Mouse (Mus musculus) midbrain, embryonic 14.5 days (tissue): ENCODE data around the gene Dab2ip. TPM values are rescaled to one million over a fixed set of nuclear protein-coding genes. Genes with fewer than 3 reads are reported as not detected.

Experiments
- ATAC-seq: fragments of 200-750 bp; cut with Nextera tagmentation; 2 replicates; pipeline ENCODE4 v1.8.0; 2017; ENCODE audit warnings: moderate number of reproducible peaks, moderate library complexity; ENCODE audit not compliant: low FRiP score, low TSS enrichment
- DNase-seq: peaks from one replicate; pipeline ENCODE4 v3.0.0-alpha.2; 2015
- H3K27ac ChIP-seq: fragments of 300-500 bp; sonication (generic); replicated peaks from 2 replicates; pipeline ENCODE4 v1.5.1; 2014; ENCODE audit warnings: mild to moderate bottlenecking, low read depth, low read length, moderate library complexity
- H3K27me3 ChIP-seq: fragments of 300-500 bp; sonication (generic); 2 replicates; pipeline ENCODE4 v1.6.1; 2014; ENCODE audit warnings: low read length, control low read depth, mixed read lengths; ENCODE audit not compliant: control insufficient read depth, insufficient read depth
- H3K36me3 ChIP-seq: fragments of 300-500 bp; sonication (generic); 2 replicates; pipeline ENCODE4 v1.6.1; 2014; ENCODE audit warnings: low read length, control low read depth; ENCODE audit not compliant: control insufficient read depth, insufficient read depth
- H3K4me1 ChIP-seq: fragments of 300-500 bp; sonication (generic); 2 replicates; pipeline ENCODE4 v1.6.1; 2014; ENCODE audit warnings: mild to moderate bottlenecking, antibody characterized with exemption, low read length, control low read depth; ENCODE audit not compliant: control insufficient read depth, insufficient read depth
- H3K4me2 ChIP-seq: fragments of 300-500 bp; sonication (generic); 2 replicates; pipeline ENCODE4 v1.6.1; 2014; ENCODE audit warnings: mild to moderate bottlenecking, low read length, moderate library complexity
- H3K4me3 ChIP-seq: fragments of 300-500 bp; sonication (generic); replicated peaks from 2 replicates; pipeline ENCODE4 v1.5.1; 2014; ENCODE audit warnings: low read depth, low read length
- H3K9ac ChIP-seq: fragments of 300-500 bp; sonication (generic); replicated peaks from 2 replicates; pipeline ENCODE4 v1.6.1; 2014; ENCODE audit warnings: mild to moderate bottlenecking, low read length, moderate library complexity
- H3K9me3 ChIP-seq: fragments of 300-500 bp; sonication (generic); 2 replicates; pipeline ENCODE4 v1.6.1; 2016; ENCODE audit warnings: low read length, control low read depth, mixed read lengths; ENCODE audit not compliant: control insufficient read depth
- WGBS: fragments of 180-500 bp; shearing (Covaris S2); extraction: QIAGEN DNeasy Blood & Tissue Kit; methylation state at CpG from one replicate; pipeline ENCODE4 v1.1.7; 2014; 5-methylcytosine and 5-hydroxymethylcytosine counted together
- polyA plus RNA-seq: library from polyadenylated mRNA; unstranded; fragments of >200 nt; fragmentation: Nextera tagmentation; extraction: Ambion mirVana; gene quantifications from 2 replicates; pipeline ENCODE4 v1.2.1, GENCODE M21; 2014

The Dab2ip gene
- polyA plus RNA-seq, 1 experiment from 2014 or later, result 46.4 TPM

- no peaks in the 10 kb centered on the region for H3K36me3 ChIP-seq
- no peaks in the 10 kb centered on the region for H3K4me1 ChIP-seq
- no peaks in the 10 kb centered on the region for H3K27me3 ChIP-seq
- H3K27ac ChIP-seq, result no peak overlapping the region
- H3K9me3 ChIP-seq, result no peaks in the 10 kb centered on the region
- H3K4me3 ChIP-seq, result no peak overlapping the region
- DNase-seq (no peak), ATAC-seq (no peak)
- H3K4me2 ChIP-seq, result no peak overlapping the region
- WGBS, result 59% methylated on average over 5 of the region's 5 CpGs
- H3K9ac ChIP-seq, result no peak overlapping the region
These were observed 37.7 kb downstream of the Dab2ip start for GRCm38 (mm10) chr2:35595718-35596117.

GRCm38 (mm10) chr2:35596796-35597195 lies 38.7 kb downstream of the Dab2ip start:
- 70% methylated on average over 4 of the region's 4 CpGs for WGBS
- no peak for ATAC-seq
- Histone ChIP-seq H3K27me3 (no peaks in the 10 kb centered on the region), H3K4me3 (no peak overlapping the region), H3K4me1 (no peaks in the 10 kb centered on the region), H3K9me3 (no peaks in the 10 kb centered on the region), H3K36me3 (no peaks in the 10 kb centered on the region), H3K4me2 (no peak overlapping the region), H3K27ac (no peak overlapping the region), H3K9ac (no peak overlapping the region)
- no peak for DNase-seq

DNA sequence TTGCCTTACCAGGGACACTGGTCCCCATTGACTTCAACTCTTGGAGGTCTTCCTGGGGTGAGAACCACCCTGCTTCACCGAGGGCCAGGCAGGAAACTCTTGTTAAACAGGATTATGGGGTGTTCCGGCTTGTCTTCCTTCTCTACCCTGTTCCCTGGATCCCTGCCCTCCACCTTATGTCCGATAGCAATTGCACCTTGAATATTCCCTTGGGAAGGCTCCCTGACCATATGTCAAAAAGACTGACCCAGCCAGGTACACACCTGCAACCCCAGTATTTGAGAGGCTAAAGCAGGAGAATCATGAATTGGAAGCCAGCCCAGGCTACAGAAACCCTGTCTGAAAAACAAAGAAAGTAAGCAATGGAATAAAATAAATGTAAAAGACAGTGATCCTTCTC lies 40.8 kb downstream of the Dab2ip start:
- Histone ChIP-seq H3K4me1 (no peaks in the 10 kb centered on the region), H3K9me3 (no peaks in the 10 kb centered on the region), H3K27ac (no peak overlapping the region), H3K4me3 (no peak overlapping the region), H3K27me3 (0 out of 2 replicates have a peak, but pooled peaks cover 4% of the 10 kb centered on the region), H3K9ac (no peak overlapping the region), H3K36me3 (no peaks in the 10 kb centered on the region), H3K4me2 (no peak overlapping the region)
- no peak for DNase-seq
- 71% methylated on average over 3 of the region's 3 CpGs for WGBS
- ATAC-seq, result no peak

DNA sequence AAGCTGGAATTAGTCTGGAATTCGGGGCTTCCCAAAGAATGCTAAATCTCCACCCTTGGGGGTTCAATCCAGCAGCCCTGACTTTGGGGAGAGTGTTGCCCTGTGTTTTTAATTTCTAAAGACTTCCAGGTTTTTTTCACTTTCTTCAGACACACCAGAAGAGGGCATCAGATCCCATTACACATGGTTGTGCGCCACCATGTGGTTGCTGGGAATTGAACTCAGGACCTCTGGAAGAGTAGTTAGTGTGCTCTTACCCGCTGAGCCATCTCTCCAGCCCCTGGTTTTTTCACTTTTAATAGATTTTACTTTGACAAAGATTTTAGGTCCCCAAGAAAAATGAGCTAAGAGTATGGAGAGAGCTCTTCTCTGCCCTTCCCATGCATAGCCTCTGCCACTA lies 43.6 kb downstream of the Dab2ip start:
- no peak overlapping the region for H3K27ac ChIP-seq
- 73% methylated on average over 3 of the region's 3 CpGs for WGBS
- H3K9ac ChIP-seq, result no peak overlapping the region
- H3K4me3 ChIP-seq, result no peak overlapping the region
- ATAC-seq (no peak), DNase-seq (no peak)
- no peaks in the 10 kb centered on the region for H3K4me1 ChIP-seq
- H3K27me3 ChIP-seq, result 0 out of 2 replicates have a peak, but pooled peaks cover 4% of the 10 kb centered on the region
- H3K4me2 ChIP-seq, result no peak overlapping the region
- H3K9me3 ChIP-seq, result no peaks in the 10 kb centered on the region
- no peaks in the 10 kb centered on the region for H3K36me3 ChIP-seq

DNA sequence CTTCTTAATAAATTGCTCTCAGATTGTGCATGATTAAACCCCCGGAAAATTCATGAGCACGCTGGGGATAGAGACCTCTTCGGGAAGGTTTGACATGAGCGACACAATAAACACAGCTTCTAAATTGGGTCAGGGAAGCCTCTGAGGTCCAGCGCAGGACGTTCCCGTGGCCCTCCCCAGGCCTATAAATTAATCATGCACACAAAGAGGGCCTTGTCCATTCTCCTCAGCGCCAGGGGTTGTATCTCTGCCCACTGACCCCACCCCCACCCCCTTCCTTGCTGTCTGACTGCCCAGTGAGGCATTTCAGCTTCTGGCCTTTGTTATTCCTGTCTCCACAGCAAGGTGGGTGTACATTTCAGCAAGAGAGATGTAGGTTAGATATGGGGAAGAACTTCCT lies 49.4 kb downstream of the Dab2ip start:
- Histone ChIP-seq H3K36me3 (no peaks in the 10 kb centered on the region), H3K9me3 (no peaks in the 10 kb centered on the region), H3K4me1 (peaks cover 28% of the 10 kb centered on the region), H3K4me2 (no peak overlapping the region), H3K4me3 (no peak overlapping the region), H3K9ac (no peak overlapping the region), H3K27me3 (0 out of 2 replicates have a peak, but pooled peaks cover 4% of the 10 kb centered on the region), H3K27ac (no peak overlapping the region)
- WGBS, result 10% methylated on average over 8 of the region's 8 CpGs
- no peak for DNase-seq
- no peak for ATAC-seq

DNA sequence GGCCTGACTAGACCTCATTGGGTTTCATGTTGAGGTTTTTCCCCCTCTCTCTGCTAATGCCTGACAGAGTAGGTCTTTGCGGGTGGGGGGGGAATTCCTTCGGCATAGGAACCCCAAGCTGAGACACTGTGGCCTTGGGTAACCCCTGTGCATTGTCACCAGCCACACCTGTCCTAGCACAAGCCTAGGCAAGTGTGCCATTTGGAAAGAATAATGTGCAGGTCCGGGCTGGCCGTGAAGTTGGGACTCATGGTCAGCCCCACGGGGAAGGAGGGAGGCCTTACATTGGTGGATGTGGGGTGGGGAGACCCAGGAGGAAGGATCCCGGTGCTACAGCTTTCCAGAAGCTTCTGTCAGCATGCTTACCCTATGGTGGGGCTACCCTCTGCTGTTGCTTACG lies 50.8 kb downstream of the Dab2ip start:
- Histone ChIP-seq H3K4me2 (no peak overlapping the region), H3K9ac (no peak overlapping the region), H3K36me3 (no peaks in the 10 kb centered on the region), H3K27me3 (no peaks in the 10 kb centered on the region), H3K9me3 (no peaks in the 10 kb centered on the region), H3K4me3 (no peak overlapping the region), H3K27ac (no peak overlapping the region), H3K4me1 (peaks cover 28% of the 10 kb centered on the region)
- 88% methylated on average over 7 of the region's 7 CpGs for WGBS
- ATAC-seq (no peak), DNase-seq (no peak)

- peaks cover 28% of the 10 kb centered on the region for H3K4me1 ChIP-seq
- H3K4me3 ChIP-seq, result no peak overlapping the region
- no peaks in the 10 kb centered on the region for H3K36me3 ChIP-seq
- H3K27me3 ChIP-seq, result no peaks in the 10 kb centered on the region
- 52% methylated on average over 9 of the region's 9 CpGs for WGBS
- no peak overlapping the region for H3K4me2 ChIP-seq
- H3K9ac ChIP-seq, result no peak overlapping the region
- H3K27ac ChIP-seq, result no peak overlapping the region
- no peaks in the 10 kb centered on the region for H3K9me3 ChIP-seq
- DNase-seq (no peak), ATAC-seq (no peak)
These were observed 51.3 kb downstream of the Dab2ip start for GRCm38 (mm10) chr2:35609317-35609716.

DNA sequence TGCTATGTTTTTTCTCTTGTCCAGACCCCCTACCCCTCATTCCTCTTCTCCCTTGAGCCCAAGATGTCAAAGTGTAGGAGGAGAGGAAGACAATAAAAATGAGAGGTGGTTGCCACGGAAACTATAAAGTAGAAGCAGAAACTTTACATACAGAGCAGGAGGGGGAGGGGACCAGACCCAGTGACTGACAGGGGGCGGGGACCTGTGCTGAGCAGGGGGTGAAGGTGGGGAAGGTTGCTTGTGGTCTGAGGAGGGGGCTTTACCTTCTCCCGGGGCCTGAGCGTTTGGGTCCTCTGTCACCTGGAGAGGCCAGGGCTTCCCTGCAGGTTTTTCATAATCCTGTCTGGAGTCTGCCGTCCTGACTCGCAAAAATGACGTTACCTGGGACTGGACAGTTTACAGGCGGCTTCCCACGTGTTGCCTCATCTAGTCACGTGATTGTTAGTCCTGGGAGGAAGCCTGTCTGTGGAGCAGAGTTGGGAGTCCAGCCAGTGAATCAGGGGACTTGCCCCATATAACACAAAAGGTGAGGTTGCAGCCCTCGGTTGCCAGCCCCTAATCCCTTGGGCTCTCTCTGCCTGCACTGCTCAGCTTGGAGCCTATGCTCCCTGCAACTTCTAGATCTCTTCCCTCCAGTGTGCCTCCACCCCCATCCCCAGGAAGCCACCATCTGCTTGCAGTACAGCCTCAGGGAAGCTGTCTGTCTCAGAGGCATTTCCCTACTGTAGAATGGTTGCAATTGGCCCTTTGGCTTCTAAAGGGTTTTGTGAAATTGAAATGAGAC lies 52.3 kb downstream of the Dab2ip start:
- Histone ChIP-seq H3K4me3 (no peak overlapping the region), H3K4me1 (peaks cover 28% of the 10 kb centered on the region), H3K9ac (no peak overlapping the region), H3K27me3 (no peaks in the 10 kb centered on the region), H3K36me3 (no peaks in the 10 kb centered on the region), H3K4me2 (0 out of 2 replicates have a peak overlapping the region, but pooled peaks have one; percentile 16), H3K9me3 (no peaks in the 10 kb centered on the region), H3K27ac (no peak overlapping the region)
- WGBS, result 2% methylated on average over 11 of the region's 11 CpGs
- ATAC-seq, result peak; percentile 28; the same call in 1 of the 2 replicates
- DNase-seq, result no peak

GRCm38 (mm10) chr2:35610976-35611375 lies 52.9 kb downstream of the Dab2ip start:
- Histone ChIP-seq H3K4me1 (peaks cover 28% of the 10 kb centered on the region), H3K27me3 (no peaks in the 10 kb centered on the region), H3K27ac (no peak overlapping the region), H3K36me3 (no peaks in the 10 kb centered on the region), H3K4me2 (no peak overlapping the region), H3K9me3 (no peaks in the 10 kb centered on the region), H3K4me3 (no peak overlapping the region), H3K9ac (no peak overlapping the region)
- ATAC-seq, result no peak
- 50% methylated on average over 7 of the region's 7 CpGs for WGBS
- no peak for DNase-seq
